Mouse (Mus musculus): ENCODE measurements around the gene Map4k2. TPM values are rescaled to one million over a fixed set of nuclear protein-coding genes. Genes with fewer than 3 reads are reported as not detected.

Gene Map4k2
- polyA plus RNA-seq, 1 experiment from 2014 or later: 12.4 TPM

DNA sequence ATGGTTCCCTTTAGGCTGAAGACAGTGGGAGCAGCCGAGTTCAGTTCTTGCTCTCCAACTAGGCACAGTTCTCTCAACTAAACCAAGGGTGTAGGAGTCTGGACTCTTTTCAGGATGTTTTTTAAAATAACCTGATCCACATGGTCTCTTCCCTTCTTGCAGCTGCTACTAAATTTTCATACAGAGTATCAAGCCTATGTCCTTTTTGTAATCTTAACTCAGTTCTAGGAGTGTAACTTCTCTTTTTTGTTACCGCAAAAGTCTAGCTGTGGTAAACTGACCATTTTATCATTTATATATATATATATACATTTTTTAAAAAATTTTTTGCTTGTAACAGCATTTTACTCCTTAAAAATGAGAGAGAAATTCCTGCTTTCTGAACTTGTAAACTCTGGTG, 29.2 kb downstream of the Map4k2 start:
- H3K27me3 ChIP-seq (ENCODE audit: control insufficient read depth, insufficient read depth, low read length): no peaks in the 10 kb centered on the region
- peaks cover 99% of the 10 kb centered on the region for H3K36me3 ChIP-seq (replicated peaks; ENCODE audit: control insufficient read depth, insufficient read depth)
- DNase-seq (ENCODE audit: low spot score) (no peak), ATAC-seq (ENCODE audit: low FRiP score) (no peak)
- H3K27ac ChIP-seq: no peak overlapping the region
- H3K9ac ChIP-seq: no peak overlapping the region
- H3K4me2 ChIP-seq (replicated peaks): no peak overlapping the region
- no peak overlapping the region for H3K4me3 ChIP-seq (replicated peaks; ENCODE audit: low read length)
- no peaks in the 10 kb centered on the region for H3K9me3 ChIP-seq (ENCODE audit: control insufficient read depth, low read length)
- peaks cover 6% of the 10 kb centered on the region for H3K4me1 ChIP-seq (replicated peaks; ENCODE audit: control insufficient read depth, insufficient read depth, low read length)
- 94% methylated on average over 2 of the region's 2 CpGs for WGBS

DNA sequence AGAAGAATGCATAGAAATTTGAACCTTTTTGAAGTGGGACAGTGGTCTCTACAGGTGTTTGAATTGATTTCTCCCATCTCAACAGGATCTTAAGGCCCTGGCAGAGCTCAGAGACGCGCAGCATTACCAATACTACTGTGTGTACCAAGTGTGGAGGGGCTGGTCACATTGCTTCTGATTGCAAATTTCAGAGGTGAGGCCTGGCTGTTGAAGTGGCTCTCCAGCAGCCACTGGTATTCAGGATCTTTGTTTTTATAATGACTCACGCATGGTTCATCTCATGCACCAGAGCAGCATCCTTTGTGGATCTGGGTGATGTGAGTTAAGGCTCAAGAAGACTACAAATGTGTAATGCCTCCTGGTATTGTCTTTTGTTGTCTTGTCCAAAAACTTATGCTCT, 31.5 kb downstream of the Map4k2 start:
- DNase-seq (ENCODE audit: low spot score) (no peak), ATAC-seq (ENCODE audit: low FRiP score) (no peak)
- H3K27me3 ChIP-seq (ENCODE audit: control insufficient read depth, insufficient read depth, low read length): no peaks in the 10 kb centered on the region
- H3K36me3 ChIP-seq (replicated peaks; ENCODE audit: control insufficient read depth, insufficient read depth): peaks cover 100% of the 10 kb centered on the region
- no peaks in the 10 kb centered on the region for H3K9me3 ChIP-seq (ENCODE audit: control insufficient read depth, low read length)
- no peak overlapping the region for H3K9ac ChIP-seq
- H3K4me1 ChIP-seq (replicated peaks; ENCODE audit: control insufficient read depth, insufficient read depth, low read length): no peaks in the 10 kb centered on the region; the same call in 1 of the 2 replicates
- H3K27ac ChIP-seq: no peak overlapping the region
- no peak overlapping the region for H3K4me3 ChIP-seq (replicated peaks; ENCODE audit: low read length)
- no peak overlapping the region for H3K4me2 ChIP-seq (replicated peaks)
- 93% methylated on average over 3 of the region's 3 CpGs for WGBS

DNA sequence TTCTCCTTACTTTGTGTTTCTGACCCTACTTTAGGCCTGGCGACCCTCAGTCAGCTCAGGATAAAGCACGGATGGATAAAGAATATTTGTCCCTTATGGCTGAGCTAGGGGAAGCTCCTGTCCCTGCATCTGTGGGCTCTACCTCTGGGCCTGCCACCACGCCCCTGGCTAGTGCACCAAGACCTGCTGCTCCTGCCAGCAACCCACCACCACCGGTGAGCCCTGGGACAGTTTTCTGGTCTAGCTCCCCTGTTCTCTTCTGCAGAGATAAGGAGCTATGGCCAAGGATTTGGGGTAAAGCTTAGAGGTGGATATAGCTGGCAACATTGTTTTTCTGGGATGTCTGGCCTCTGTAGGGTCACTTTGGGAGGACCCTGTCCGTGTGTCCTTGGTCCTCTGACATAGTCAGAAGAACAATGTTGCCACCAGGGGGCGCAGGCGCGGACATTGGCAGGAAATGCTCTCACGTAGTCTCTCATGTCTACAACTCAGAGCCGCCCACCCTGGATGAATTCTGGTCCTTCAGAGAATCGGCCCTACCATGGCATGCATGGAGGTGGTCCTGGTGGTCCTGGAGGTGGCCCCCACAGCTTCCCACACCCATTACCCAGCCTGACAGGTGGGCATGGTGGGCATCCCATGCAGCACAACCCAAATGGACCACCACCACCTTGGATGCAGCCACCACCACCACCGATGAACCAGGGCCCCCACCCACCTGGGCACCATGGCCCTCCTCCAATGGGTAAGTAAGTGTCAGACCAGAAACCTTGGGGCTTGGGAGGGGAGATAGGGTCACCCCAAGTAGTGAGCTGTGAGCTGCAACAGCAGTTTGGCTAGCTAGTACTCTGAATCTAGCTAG, 32.8 kb downstream of the Map4k2 start:
- H3K9me3 ChIP-seq (ENCODE audit: control insufficient read depth, low read length): no peaks in the 10 kb centered on the region
- no peaks in the 10 kb centered on the region; the same call in 1 of the 2 replicates for H3K4me1 ChIP-seq (replicated peaks; ENCODE audit: control insufficient read depth, insufficient read depth, low read length)
- no peaks in the 10 kb centered on the region for H3K27me3 ChIP-seq (ENCODE audit: control insufficient read depth, insufficient read depth, low read length)
- peaks cover 100% of the 10 kb centered on the region for H3K36me3 ChIP-seq (replicated peaks; ENCODE audit: control insufficient read depth, insufficient read depth)
- ATAC-seq (ENCODE audit: low FRiP score): peak; percentile 25; the same call in 1 of the 2 replicates
- peak; percentile 77 for DNase-seq (ENCODE audit: low spot score)
- H3K27ac ChIP-seq: no peak overlapping the region
- no peak overlapping the region for H3K9ac ChIP-seq
- 68% methylated on average over 12 of the region's 12 CpGs for WGBS
- no peak overlapping the region for H3K4me2 ChIP-seq (replicated peaks)
- no peak overlapping the region for H3K4me3 ChIP-seq (replicated peaks; ENCODE audit: low read length)

GRCm38 (mm10) chr19:6374571-6374970, 33.6 kb downstream of the Map4k2 start:
- Histone ChIP-seq H3K4me1 (replicated peaks; ENCODE audit: control insufficient read depth, insufficient read depth, low read length) (no peaks in the 10 kb centered on the region; the same call in 1 of the 2 replicates), H3K9me3 (ENCODE audit: control insufficient read depth, low read length) (no peaks in the 10 kb centered on the region), H3K9ac (no peak overlapping the region), H3K27ac (no peak overlapping the region), H3K4me2 (replicated peaks) (no peak overlapping the region), H3K27me3 (ENCODE audit: control insufficient read depth, insufficient read depth, low read length) (no peaks in the 10 kb centered on the region), H3K36me3 (replicated peaks; ENCODE audit: control insufficient read depth, insufficient read depth) (peaks cover 94% of the 10 kb centered on the region), H3K4me3 (replicated peaks; ENCODE audit: low read length) (no peak overlapping the region)
- ATAC-seq (ENCODE audit: low FRiP score): no peak
- DNase-seq (ENCODE audit: low spot score): no peak
- 95% methylated on average over 10 of the region's 10 CpGs for WGBS

DNA sequence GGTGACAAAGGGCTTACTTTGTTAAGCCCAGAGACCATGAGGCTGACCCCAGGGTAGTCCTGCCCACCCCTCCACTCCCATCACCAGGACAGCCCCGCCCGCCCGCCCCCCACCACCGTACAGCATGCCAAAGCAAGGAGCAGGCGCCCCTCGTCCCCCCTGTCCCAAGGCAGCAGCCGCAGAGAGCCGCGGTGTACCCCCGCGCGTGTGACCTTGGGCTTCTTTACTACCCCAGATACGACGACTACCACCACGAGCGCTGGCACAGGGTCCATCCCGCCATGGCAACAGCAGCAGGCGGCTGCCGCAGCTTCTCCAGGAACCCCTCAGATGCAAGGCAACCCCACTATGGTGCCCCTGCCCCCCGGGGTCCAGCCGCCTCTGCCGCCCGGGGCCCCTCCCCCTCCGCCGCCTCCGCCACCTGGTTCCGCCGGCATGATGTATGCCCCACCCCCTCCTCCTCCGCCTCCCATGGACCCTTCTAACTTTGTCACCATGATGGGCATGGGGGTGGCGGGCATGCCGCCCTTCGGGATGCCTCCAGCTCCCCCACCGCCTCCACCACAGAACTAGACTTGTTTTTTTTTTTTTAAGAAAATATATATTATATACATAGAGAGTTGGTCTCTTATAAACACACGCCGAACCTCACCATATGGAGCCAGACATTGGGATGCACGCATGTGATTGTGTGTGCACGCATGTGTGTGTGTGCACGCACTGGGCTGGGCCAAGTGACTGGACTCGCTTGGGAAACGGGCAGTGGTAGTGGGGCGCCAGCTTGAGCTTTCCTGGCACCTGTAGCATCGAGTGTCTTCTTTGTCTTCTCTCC, 34.7 kb downstream of the Map4k2 start:
- 84% methylated on average over 42 of the region's 42 CpGs for WGBS
- no peaks in the 10 kb centered on the region for H3K27me3 ChIP-seq (ENCODE audit: control insufficient read depth, insufficient read depth, low read length)
- no peak overlapping the region for H3K4me3 ChIP-seq (replicated peaks; ENCODE audit: low read length)
- no peaks in the 10 kb centered on the region for H3K9me3 ChIP-seq (ENCODE audit: control insufficient read depth, low read length)
- ATAC-seq (ENCODE audit: low FRiP score): peak; percentile 24; the same call in 1 of the 2 replicates
- H3K9ac ChIP-seq: no peak overlapping the region
- H3K4me1 ChIP-seq (replicated peaks; ENCODE audit: control insufficient read depth, insufficient read depth, low read length): no peaks in the 10 kb centered on the region; the same call in 1 of the 2 replicates
- H3K4me2 ChIP-seq (replicated peaks): no peak overlapping the region
- peaks cover 88% of the 10 kb centered on the region for H3K36me3 ChIP-seq (replicated peaks; ENCODE audit: control insufficient read depth, insufficient read depth)
- DNase-seq (ENCODE audit: low spot score): no peak
- H3K27ac ChIP-seq: no peak overlapping the region

DNA sequence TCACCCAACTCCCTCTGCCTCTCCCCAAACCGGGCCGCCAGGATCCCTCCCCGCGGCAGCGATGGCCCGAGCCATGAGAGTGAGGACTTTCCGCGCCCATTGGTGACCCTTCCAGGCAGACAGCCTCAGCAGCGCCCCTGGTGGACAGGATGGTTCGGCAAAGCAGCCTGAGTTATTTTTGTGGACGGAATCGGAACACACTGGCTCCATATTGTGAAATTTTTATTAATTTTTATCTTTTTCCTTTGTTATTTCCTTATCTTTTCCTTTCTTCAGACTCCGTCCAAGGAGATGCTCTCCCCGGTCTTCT, 35.3 kb downstream of the Map4k2 start:
- H3K9me3 ChIP-seq (ENCODE audit: control insufficient read depth, low read length): no peaks in the 10 kb centered on the region
- H3K36me3 ChIP-seq (replicated peaks; ENCODE audit: control insufficient read depth, insufficient read depth): peaks cover 84% of the 10 kb centered on the region
- no peak overlapping the region for H3K4me3 ChIP-seq (replicated peaks; ENCODE audit: low read length)
- no peak overlapping the region for H3K9ac ChIP-seq
- no peaks in the 10 kb centered on the region; the same call in 1 of the 2 replicates for H3K4me1 ChIP-seq (replicated peaks; ENCODE audit: control insufficient read depth, insufficient read depth, low read length)
- DNase-seq (ENCODE audit: low spot score): no peak
- no peak for ATAC-seq (ENCODE audit: low FRiP score)
- H3K4me2 ChIP-seq (replicated peaks): no peak overlapping the region
- WGBS: 70% methylated on average over 14 of the region's 14 CpGs
- H3K27me3 ChIP-seq (ENCODE audit: control insufficient read depth, insufficient read depth, low read length): no peaks in the 10 kb centered on the region
- H3K27ac ChIP-seq: no peak overlapping the region

GRCm38 (mm10) chr19:6376643-6377042, 35.7 kb downstream of the Map4k2 start:
- no peak for ATAC-seq (ENCODE audit: low FRiP score)
- WGBS: 87% methylated on average over 2 of the region's 2 CpGs
- Histone ChIP-seq H3K27ac (no peak overlapping the region), H3K9ac (no peak overlapping the region), H3K4me1 (replicated peaks; ENCODE audit: control insufficient read depth, insufficient read depth, low read length) (no peaks in the 10 kb centered on the region; the same call in 1 of the 2 replicates), H3K27me3 (ENCODE audit: control insufficient read depth, insufficient read depth, low read length) (no peaks in the 10 kb centered on the region), H3K36me3 (replicated peaks; ENCODE audit: control insufficient read depth, insufficient read depth) (peaks cover 80% of the 10 kb centered on the region), H3K9me3 (ENCODE audit: control insufficient read depth, low read length) (no peaks in the 10 kb centered on the region), H3K4me2 (replicated peaks) (no peak overlapping the region), H3K4me3 (replicated peaks; ENCODE audit: low read length) (no peak overlapping the region)
- DNase-seq (ENCODE audit: low spot score): no peak

DNA sequence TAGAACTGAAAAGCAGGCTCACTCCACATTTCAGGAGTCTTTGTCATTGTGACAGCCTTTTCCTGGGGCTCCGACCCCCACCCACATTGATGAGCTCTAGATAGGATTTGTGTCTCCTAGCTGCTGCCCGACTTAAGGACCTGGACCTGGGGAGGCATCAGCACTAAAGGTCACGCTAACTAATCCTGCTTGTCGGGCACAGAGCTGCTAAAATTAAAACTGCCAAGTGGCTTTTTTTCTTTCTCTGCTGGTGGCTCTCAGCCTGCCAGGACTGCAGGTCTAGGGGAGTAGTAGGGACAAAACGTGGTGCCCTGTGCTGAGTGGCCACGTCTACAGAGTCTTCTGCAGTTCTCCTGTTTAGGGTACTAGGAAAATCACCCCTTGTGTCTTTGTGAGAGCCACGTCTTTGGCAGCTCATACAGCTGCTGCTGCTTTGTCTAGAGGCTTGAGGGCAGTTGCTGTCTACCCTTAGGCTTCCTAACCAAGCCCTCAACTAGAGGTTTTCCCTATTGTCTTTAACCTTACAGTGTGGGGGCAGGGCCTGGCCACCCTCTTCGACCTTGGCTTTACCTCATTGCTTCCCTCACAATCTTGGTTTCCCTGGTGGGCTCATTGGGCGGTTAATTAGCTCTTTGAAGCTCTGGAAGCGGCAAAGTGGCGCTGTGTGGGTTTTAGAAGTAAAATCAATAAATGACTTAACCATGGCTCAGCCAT, 36.5 kb downstream of the Map4k2 start:
- 0 out of 2 replicates have a peak overlapping the region, but pooled peaks have one; percentile 51 for H3K27ac ChIP-seq
- peaks cover 71% of the 10 kb centered on the region for H3K36me3 ChIP-seq (replicated peaks; ENCODE audit: control insufficient read depth, insufficient read depth)
- no peak overlapping the region for H3K4me3 ChIP-seq (replicated peaks; ENCODE audit: low read length)
- DNase-seq (ENCODE audit: low spot score) (peak; percentile 36), ATAC-seq (ENCODE audit: low FRiP score) (no peak)
- no peak overlapping the region for H3K4me2 ChIP-seq (replicated peaks)
- H3K27me3 ChIP-seq (ENCODE audit: control insufficient read depth, insufficient read depth, low read length): no peaks in the 10 kb centered on the region
- no peak overlapping the region for H3K9ac ChIP-seq
- WGBS: 52% methylated on average over 11 of the region's 11 CpGs
- no peaks in the 10 kb centered on the region; the same call in 1 of the 2 replicates for H3K4me1 ChIP-seq (replicated peaks; ENCODE audit: control insufficient read depth, insufficient read depth, low read length)
- no peaks in the 10 kb centered on the region for H3K9me3 ChIP-seq (ENCODE audit: control insufficient read depth, low read length)

All from hindbrain, embryonic 14.5 days (tissue).